Mouse (Mus musculus): Measurements from ENCODE around the gene Arcn1. TPM values are rescaled to one million over a fixed set of nuclear protein-coding genes. Genes with fewer than 3 reads are reported as not detected.

Arcn1 gene
- polyA plus RNA-seq, 1 experiment: 86.7 TPM

DNA sequence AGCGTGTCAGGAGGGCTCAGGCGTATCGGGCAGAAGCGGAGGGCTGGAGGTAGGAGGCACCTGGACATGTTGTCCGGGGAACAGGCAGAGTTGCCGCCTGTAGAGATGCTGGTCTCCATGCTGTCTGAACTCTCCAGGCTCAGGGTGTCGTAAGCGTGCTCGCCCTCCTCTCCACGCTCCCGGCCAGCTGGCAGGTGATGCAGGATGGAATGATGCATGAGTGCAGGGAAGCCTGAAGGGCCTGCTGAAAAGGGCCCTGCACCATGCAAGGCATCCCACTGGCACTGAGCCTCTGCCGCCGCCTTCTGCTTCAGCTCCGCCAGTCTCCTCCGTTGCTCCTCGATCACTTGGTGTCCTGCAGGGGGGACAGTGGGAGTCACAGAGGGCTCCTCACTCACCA, 69.8 kb downstream of the Arcn1 start:
- Histone ChIP-seq H3K4me1 (ENCODE audit: control insufficient read depth, insufficient read depth, low read length) (no peaks in the 10 kb centered on the region), H3K4me3 (ENCODE audit: insufficient read depth, low read length) (no peak overlapping the region), H3K27ac (ENCODE audit: insufficient read depth, low read depth, low read length) (no peak overlapping the region)
- TF ChIP-seq POLR2A (IDR thresholded peaks at IDR 0.05; ENCODE audit: borderline replicate concordance, low read depth, low read length) (no peak), CTCF (IDR thresholded peaks at IDR 0.05; ENCODE audit: low read depth, low read length) (no peak)

DNA sequence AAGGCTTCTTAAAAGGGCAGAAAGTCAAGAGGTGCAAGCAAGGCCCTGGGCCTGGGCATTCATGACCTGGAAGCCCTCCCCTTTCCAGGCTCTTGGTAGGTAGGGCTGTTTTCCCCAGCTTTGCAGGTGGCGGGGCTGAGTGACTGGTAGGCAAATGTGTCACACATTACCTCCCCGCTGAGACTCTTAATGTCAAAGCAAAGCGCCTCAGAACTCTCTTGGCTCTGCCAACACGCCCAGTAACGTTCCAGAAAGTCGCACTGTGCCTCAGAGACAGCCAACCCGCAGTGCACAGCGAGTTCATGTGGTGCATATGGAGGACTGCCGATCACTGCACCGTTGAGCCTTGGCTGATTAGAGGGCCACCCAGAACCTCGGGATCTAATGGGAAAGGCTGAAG, 74.6 kb downstream of the Arcn1 start:
- no peak overlapping the region for H3K27ac ChIP-seq (ENCODE audit: insufficient read depth, low read depth, low read length)
- TF ChIP-seq CTCF (IDR thresholded peaks at IDR 0.05; ENCODE audit: low read depth, low read length): no peak
- no peak for TF ChIP-seq POLR2A (IDR thresholded peaks at IDR 0.05; ENCODE audit: borderline replicate concordance, low read depth, low read length)
- no peak overlapping the region for H3K4me3 ChIP-seq (ENCODE audit: insufficient read depth, low read length)

DNA sequence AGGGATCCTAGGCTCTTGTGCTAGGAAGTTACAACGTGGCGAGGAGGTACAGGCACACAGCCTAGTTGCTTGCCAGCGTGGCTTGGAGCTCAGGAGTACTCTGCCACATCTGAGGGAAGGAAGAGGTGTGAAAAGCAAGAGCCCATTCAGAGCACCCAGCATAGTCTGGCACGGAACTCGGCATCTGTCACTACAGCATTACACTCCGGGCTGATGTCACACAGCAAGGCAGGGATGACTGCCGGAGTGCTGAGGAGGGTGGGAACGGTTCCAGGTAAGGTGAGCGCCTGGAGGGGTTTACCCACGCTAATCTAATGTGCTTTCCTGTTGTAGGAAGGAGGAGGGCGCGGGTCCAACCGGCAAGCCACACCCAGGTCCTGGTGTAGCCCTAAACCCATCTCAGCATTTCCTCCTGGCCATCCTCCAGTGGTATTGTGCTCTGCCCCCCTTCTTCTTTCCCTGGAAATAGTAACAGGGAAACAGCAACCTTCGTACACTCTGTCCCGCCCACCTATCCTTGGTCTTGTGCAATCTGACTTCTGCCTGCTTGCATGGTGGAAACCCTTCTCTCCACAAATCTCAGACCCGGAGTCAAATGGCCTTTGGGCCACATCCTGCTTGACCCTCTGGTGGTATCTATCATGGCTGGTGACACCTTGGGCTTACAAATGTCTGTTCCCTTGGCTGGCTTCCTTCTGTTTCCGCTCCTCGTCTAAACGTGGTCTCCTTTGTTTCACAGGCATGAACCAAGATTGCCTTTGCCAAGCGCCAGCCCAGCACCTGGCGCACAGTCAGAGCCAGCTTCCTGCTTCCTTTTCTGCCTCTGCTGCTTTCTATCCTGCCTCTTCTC, 75.7 kb downstream of the Arcn1 start:
- H3K4me1 ChIP-seq (ENCODE audit: control insufficient read depth, insufficient read depth, low read length): peaks cover 18% of the 10 kb centered on the region
- H3K27ac ChIP-seq (ENCODE audit: insufficient read depth, low read depth, low read length): no peak overlapping the region
- no peak overlapping the region for H3K4me3 ChIP-seq (ENCODE audit: insufficient read depth, low read length)
- TF ChIP-seq POLR2A (IDR thresholded peaks at IDR 0.05; ENCODE audit: borderline replicate concordance, low read depth, low read length): no peak
- no peak for TF ChIP-seq CTCF (IDR thresholded peaks at IDR 0.05; ENCODE audit: low read depth, low read length)

More for the DNA sequence above, 74.6 kb downstream of the Arcn1 start:
- H3K4me1 ChIP-seq (ENCODE audit: control insufficient read depth, insufficient read depth, low read length): peaks cover 18% of the 10 kb centered on the region

Other genes starting within 250 kb of the Arcn1 start
- not detected in 2 replicates for gene Cxcr5, start 206.0 kb downstream of the Arcn1 start, polyA plus RNA-seq (2012; ENCODE audit: insufficient read depth, insufficient read length, missing spikeins)
- 111 and 122 TPM in 2 replicates for gene Ddx6, start 163.0 kb downstream of the Arcn1 start, polyA plus RNA-seq (2012; ENCODE audit: insufficient read depth, insufficient read length, missing spikeins)
- gene Treh, start 94.6 kb downstream of the Arcn1 start, polyA plus RNA-seq (2012; ENCODE audit: insufficient read depth, insufficient read length, missing spikeins): not detected in 2 replicates
- 4.3 and 4.4 TPM in 2 replicates for gene Phldb1, start 32.6 kb downstream of the Arcn1 start, polyA plus RNA-seq (2012; ENCODE audit: insufficient read depth, insufficient read length, missing spikeins)
- 75.1 and 86.7 TPM in 2 replicates for gene Ift46, start 63 bp upstream of the Arcn1 start, polyA plus RNA-seq (2012; ENCODE audit: insufficient read depth, insufficient read length, missing spikeins)
- 1.4 and 1.9 TPM in 2 replicates for gene Tmem25, start 31.5 kb upstream of the Arcn1 start, polyA plus RNA-seq (2012; ENCODE audit: insufficient read depth, insufficient read length, missing spikeins)
- gene Ttc36, start 35.2 kb upstream of the Arcn1 start, polyA plus RNA-seq (2012; ENCODE audit: insufficient read depth, insufficient read length, missing spikeins): not detected in 2 replicates
- 31.6 and 32.2 TPM in 2 replicates for gene Kmt2a, start 113.5 kb upstream of the Arcn1 start, polyA plus RNA-seq (2012; ENCODE audit: insufficient read depth, insufficient read length, missing spikeins)
- 311 and 441 TPM in 2 replicates for gene Atp5l, start 152.9 kb upstream of the Arcn1 start, polyA plus RNA-seq (2012; ENCODE audit: insufficient read depth, insufficient read length, missing spikeins)
- 40.7 and 48.0 TPM in 2 replicates for gene Ube4a, start 197.8 kb upstream of the Arcn1 start, polyA plus RNA-seq (2012; ENCODE audit: insufficient read depth, insufficient read length, missing spikeins)
- not detected in 2 replicates for gene Cd3g, start 212.6 kb upstream of the Arcn1 start, polyA plus RNA-seq (2012; ENCODE audit: insufficient read depth, insufficient read length, missing spikeins)
- not detected in 2 replicates for gene Cd3d, start 213.9 kb upstream of the Arcn1 start, polyA plus RNA-seq (2012; ENCODE audit: insufficient read depth, insufficient read length, missing spikeins)
- not detected in 2 replicates for gene Cd3e, start 241.8 kb upstream of the Arcn1 start, polyA plus RNA-seq (2012; ENCODE audit: insufficient read depth, insufficient read length, missing spikeins)